Mouse (Mus musculus): Measurements from ENCODE around the gene Atp8b5. TPM values are rescaled to one million over a fixed set of nuclear protein-coding genes. Genes with fewer than 3 reads are reported as not detected.

Atp8b5 gene
- polyA plus RNA-seq, 1 experiment from 2014 or later = 0.27 TPM

DNA sequence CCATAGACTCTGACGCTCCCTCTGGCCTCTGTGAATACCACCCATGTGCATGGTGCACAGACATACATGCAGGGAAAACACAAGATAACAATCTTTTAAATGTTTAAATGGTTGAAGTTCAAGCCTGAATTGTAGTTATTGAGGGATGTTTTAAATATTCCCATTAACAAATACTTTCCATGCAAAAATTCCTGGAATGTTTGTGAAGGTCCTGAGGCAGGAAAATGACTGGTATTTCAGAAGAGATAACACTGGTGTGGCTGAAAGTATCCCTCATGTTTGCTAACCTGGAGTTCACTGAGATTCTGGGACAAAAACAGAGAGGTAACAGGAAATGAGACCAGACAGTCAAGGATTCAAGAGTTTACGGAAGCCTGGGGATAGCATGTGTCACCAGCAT is 122.4 kb downstream of the Atp8b5 start:
- 78% methylated on average over 2 of the region's 2 CpGs for WGBS
- H3K9ac ChIP-seq = no peak overlapping the region
- no peaks in the 10 kb centered on the region for H3K27me3 ChIP-seq
- H3K36me3 ChIP-seq = no peaks in the 10 kb centered on the region; the same call in 1 of the 2 replicates
- peaks cover 24% of the 10 kb centered on the region for H3K4me1 ChIP-seq
- H3K27ac ChIP-seq = 0 out of 2 replicates have a peak overlapping the region, but pooled peaks have one; percentile 32
- no peaks in the 10 kb centered on the region for H3K9me3 ChIP-seq (replicated peaks)
- no peak for ATAC-seq (replicated peaks; ENCODE audit: low FRiP score)
- H3K4me3 ChIP-seq (replicated peaks) = no peak overlapping the region
- no peak overlapping the region for H3K4me2 ChIP-seq

DNA sequence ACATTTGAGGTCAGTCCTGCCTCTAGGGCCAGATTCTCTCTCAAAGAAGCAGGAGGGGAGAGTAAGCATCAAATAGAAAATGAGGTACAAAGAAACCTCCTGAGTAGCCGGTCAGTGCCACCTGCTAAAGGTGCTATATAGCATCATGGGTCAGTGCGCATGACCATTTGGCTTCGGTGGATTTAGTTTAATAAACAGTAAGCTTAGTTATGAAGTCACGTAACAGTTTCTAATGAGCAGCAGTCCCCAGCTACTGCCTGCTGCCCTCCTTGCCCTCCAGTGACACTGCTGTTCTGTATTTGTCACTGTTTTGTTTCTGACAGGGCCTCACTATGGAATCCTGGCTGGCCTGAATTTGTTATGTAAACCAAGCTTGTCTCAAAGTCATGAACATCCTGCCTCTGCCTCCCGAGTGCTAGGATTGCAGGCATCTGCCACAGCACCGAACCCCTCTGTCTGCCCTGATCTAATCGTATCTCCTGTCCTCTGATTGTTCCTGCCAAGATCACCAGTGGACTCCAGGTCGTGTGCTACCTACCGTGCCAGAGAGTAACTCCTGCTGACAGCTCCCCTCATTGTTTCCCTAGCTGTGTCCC is 123.0 kb downstream of the Atp8b5 start:
- Histone ChIP-seq H3K4me2 (no peak overlapping the region), H3K27ac (peak overlapping the region; percentile 32; the same call in 1 of the 2 replicates), H3K27me3 (no peaks in the 10 kb centered on the region), H3K9me3 (replicated peaks) (no peaks in the 10 kb centered on the region), H3K4me3 (replicated peaks) (no peak overlapping the region), H3K4me1 (peaks cover 30% of the 10 kb centered on the region), H3K36me3 (no peaks in the 10 kb centered on the region), H3K9ac (no peak overlapping the region)
- WGBS = 75% methylated on average over 9 of the region's 9 CpGs
- ATAC-seq (replicated peaks; ENCODE audit: low FRiP score) = no peak

DNA sequence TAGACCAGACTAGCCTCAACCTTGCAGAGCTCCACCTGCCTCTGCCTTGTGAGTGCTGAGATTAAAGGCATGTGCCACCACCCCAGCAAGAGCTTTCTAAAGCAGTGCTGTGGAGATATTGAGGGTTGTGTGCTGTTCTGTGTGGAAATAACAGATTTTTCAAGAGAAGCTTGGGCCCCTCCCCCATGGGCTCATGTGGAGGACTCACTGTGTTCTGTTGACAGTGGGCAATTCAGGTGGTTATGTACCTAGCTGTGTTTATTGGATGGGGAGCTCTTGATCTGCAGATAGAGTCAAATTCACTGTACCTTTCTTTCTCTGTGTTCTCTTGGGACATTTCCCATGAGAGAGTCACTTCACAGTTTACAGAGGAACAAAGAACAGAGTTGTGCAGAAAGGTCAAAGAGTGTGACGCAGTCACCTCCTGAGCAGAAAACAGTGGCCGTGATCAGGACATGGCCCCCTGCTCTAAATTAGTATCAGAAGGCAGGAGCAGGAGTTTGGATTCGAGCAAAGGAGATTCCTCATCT is 124.6 kb downstream of the Atp8b5 start:
- no peak for ATAC-seq (replicated peaks; ENCODE audit: low FRiP score)
- peaks cover 34% of the 10 kb centered on the region for H3K4me1 ChIP-seq
- no peak overlapping the region for H3K9ac ChIP-seq
- H3K4me3 ChIP-seq (replicated peaks) = no peak overlapping the region
- 77% methylated on average over 3 of the region's 3 CpGs for WGBS
- H3K27me3 ChIP-seq = no peaks in the 10 kb centered on the region
- H3K4me2 ChIP-seq = no peak overlapping the region
- H3K9me3 ChIP-seq (replicated peaks) = no peaks in the 10 kb centered on the region
- no peaks in the 10 kb centered on the region for H3K36me3 ChIP-seq
- H3K27ac ChIP-seq = no peak overlapping the region

DNA sequence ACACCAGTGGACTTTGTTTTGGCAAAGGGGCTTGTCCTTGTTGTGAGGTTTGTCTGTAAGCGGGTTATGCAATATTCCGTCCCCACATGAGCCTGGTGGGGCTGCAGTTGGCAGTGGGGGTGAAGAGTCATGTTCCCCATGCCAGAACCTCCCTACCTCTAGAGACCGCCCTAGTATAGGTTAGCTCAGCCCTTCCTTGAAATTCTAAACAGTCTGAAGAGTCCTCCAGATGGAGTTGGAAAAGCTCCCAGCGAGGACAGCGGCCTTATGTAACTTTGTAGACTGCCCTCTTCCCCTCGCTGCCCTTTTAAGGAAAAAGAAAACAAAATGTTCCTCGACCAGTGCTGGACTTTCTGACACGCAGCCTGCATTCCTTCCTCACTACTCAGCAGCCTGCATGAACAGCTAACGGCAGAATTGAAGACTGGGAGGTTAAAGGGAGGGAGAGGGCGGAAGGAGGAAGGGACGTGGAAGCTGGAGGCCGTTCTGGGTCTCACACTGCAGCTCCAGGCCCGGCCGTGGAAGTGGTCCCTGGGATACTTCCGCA is 127.5 kb downstream of the Atp8b5 start:
- no peaks in the 10 kb centered on the region for H3K9me3 ChIP-seq (replicated peaks)
- 14% methylated on average over 15 of the region's 15 CpGs for WGBS
- H3K36me3 ChIP-seq = no peaks in the 10 kb centered on the region
- H3K27ac ChIP-seq = peak overlapping the region; percentile 94
- H3K4me2 ChIP-seq = peak overlapping the region; percentile 30
- H3K9ac ChIP-seq = 0 out of 2 replicates have a peak overlapping the region, but pooled peaks have one; percentile 12
- no peak overlapping the region for H3K4me3 ChIP-seq (replicated peaks)
- H3K4me1 ChIP-seq = peaks cover 51% of the 10 kb centered on the region
- H3K27me3 ChIP-seq = no peaks in the 10 kb centered on the region
- ATAC-seq (replicated peaks; ENCODE audit: low FRiP score) = peak; percentile 85

DNA sequence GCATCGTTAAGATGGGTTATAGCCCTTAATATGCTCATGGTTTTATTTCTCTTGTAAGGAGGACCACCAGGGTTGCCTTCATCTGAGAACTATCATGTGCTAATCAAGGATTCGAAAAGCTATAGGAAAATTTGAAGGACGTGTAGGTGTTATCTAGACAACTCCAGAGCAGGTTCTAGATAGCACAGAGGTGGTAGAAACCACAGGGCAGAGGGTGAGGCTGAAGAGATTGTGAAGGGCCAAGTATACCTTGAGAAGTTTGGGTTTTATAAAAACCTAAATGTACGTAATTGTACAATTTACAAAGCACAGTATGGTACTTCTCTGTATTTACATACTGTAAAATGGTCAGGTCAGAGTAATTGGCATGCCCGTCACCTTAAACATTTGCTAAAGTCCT is 128.2 kb downstream of the Atp8b5 start:
- H3K4me1 ChIP-seq = peaks cover 53% of the 10 kb centered on the region
- ATAC-seq (replicated peaks; ENCODE audit: low FRiP score) = no peak
- no peak overlapping the region for H3K4me3 ChIP-seq (replicated peaks)
- no peaks in the 10 kb centered on the region for H3K9me3 ChIP-seq (replicated peaks)
- peak overlapping the region; percentile 94 for H3K27ac ChIP-seq
- no peaks in the 10 kb centered on the region for H3K27me3 ChIP-seq
- no peak overlapping the region for H3K9ac ChIP-seq
- H3K4me2 ChIP-seq = no peak overlapping the region
- H3K36me3 ChIP-seq = no peaks in the 10 kb centered on the region
- 84% methylated on average over 5 of the region's 5 CpGs for WGBS

DNA sequence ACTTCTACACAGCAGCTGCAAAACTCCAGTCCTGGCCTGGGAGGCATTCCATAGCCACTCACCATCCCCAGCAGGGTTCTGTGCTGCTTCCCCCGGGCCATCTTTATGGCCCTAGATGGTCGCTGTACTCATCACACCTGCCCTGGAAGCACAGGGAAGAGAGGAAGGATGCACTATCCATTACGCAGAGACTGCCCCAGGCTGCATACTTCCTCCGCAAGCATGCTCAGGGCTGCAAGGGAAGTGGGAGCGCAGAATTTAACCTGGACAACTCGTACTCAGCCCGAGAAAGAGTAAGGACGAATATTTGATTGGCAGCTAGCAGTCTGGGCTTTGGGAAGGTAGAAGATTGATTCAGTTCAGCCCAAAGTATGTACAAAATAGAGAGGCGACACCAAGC is 128.9 kb downstream of the Atp8b5 start:
- H3K4me2 ChIP-seq = no peak overlapping the region
- no peak overlapping the region for H3K4me3 ChIP-seq (replicated peaks)
- H3K9ac ChIP-seq = no peak overlapping the region
- ATAC-seq (replicated peaks; ENCODE audit: low FRiP score) = no peak
- no peak overlapping the region for H3K27ac ChIP-seq
- H3K9me3 ChIP-seq (replicated peaks) = no peaks in the 10 kb centered on the region
- H3K4me1 ChIP-seq = peaks cover 54% of the 10 kb centered on the region
- 69% methylated on average over 9 of the region's 9 CpGs for WGBS
- no peaks in the 10 kb centered on the region for H3K27me3 ChIP-seq
- H3K36me3 ChIP-seq = no peaks in the 10 kb centered on the region

DNA sequence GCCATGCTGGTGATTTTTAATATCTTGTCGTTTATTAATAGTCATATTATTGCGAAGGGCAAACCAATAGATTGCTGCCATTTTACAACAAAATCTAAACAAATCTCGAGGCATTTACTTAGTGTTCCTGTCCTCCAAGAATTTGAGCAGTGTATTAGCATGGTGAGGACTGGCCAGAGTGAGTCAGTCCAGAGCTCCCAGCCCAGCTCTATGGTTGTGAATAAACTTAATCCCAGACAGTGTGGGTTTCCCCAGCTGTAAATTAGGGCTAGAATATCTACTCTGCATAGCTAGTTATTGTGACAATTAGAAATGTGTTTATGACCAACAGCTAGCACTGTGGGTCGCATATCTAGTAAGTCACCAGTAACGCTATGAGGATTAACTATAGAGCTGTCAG is 129.4 kb downstream of the Atp8b5 start:
- 84% methylated on average over 5 of the region's 5 CpGs for WGBS
- Histone ChIP-seq H3K9me3 (replicated peaks) (no peaks in the 10 kb centered on the region), H3K4me2 (no peak overlapping the region), H3K27ac (no peak overlapping the region), H3K36me3 (no peaks in the 10 kb centered on the region), H3K27me3 (no peaks in the 10 kb centered on the region), H3K4me1 (peaks cover 56% of the 10 kb centered on the region), H3K9ac (no peak overlapping the region), H3K4me3 (replicated peaks) (no peak overlapping the region)
- no peak for ATAC-seq (replicated peaks; ENCODE audit: low FRiP score)

DNA sequence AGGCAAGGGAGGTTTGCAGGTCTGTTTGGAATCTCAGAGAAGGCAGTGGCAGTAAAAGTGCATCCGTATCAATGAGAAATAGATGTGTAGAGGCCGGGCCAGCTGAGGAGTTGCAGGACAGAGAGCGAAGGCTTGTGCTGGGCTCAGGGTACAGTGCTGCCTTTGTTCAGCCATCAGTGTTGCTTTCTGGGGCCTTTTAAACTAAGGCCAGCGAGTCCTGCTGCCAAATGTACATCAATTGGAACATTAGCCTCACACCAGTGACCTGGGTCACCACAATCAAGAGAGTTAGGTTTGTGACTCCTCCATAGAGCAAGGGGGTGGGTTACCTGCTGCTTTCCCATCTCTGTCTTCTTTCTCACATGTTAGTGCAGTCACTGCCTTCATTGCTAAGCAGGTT is 131.1 kb downstream of the Atp8b5 start:
- 65% methylated on average over 4 of the region's 4 CpGs for WGBS
- Histone ChIP-seq H3K27me3 (no peaks in the 10 kb centered on the region), H3K9ac (no peak overlapping the region), H3K4me2 (no peak overlapping the region), H3K36me3 (no peaks in the 10 kb centered on the region), H3K4me3 (replicated peaks) (no peak overlapping the region), H3K9me3 (replicated peaks) (no peaks in the 10 kb centered on the region), H3K4me1 (peaks cover 68% of the 10 kb centered on the region), H3K27ac (peak overlapping the region; percentile 69; the same call in 1 of the 2 replicates)
- no peak for ATAC-seq (replicated peaks; ENCODE audit: low FRiP score)

DNA sequence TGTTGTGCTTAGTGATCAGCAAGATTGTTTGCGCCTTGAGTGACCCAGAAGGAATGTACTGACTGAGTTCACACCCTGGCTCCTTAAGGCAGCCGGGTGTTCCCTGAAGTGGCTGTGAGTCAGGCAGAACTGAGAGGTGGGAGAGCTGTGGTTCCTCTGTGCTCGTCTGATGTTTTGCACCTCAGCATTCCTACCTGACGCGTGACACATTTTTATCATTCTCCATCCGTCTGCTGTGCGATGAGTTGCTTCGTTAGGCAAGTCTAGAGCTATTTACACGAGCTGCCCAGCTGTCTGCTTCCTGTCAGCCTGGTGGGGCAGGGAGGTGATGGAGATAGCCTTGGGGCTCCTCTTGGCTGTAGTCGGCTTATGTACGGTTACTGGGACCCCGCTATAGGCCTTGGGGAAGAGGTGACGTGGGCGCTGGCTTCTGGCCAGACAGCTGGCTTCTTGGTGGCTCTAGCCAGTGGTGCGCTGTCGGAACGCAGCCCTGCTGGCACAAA is 131.9 kb downstream of the Atp8b5 start:
- H3K4me3 ChIP-seq (replicated peaks) = no peak overlapping the region
- no peaks in the 10 kb centered on the region for H3K36me3 ChIP-seq
- ATAC-seq (replicated peaks; ENCODE audit: low FRiP score) = no peak
- H3K9me3 ChIP-seq (replicated peaks) = no peaks in the 10 kb centered on the region
- WGBS = 49% methylated on average over 17 of the region's 17 CpGs
- H3K27ac ChIP-seq = peak overlapping the region; percentile 69
- H3K27me3 ChIP-seq = no peaks in the 10 kb centered on the region
- no peak overlapping the region for H3K4me2 ChIP-seq
- H3K9ac ChIP-seq = no peak overlapping the region
- H3K4me1 ChIP-seq = peaks cover 65% of the 10 kb centered on the region

DNA sequence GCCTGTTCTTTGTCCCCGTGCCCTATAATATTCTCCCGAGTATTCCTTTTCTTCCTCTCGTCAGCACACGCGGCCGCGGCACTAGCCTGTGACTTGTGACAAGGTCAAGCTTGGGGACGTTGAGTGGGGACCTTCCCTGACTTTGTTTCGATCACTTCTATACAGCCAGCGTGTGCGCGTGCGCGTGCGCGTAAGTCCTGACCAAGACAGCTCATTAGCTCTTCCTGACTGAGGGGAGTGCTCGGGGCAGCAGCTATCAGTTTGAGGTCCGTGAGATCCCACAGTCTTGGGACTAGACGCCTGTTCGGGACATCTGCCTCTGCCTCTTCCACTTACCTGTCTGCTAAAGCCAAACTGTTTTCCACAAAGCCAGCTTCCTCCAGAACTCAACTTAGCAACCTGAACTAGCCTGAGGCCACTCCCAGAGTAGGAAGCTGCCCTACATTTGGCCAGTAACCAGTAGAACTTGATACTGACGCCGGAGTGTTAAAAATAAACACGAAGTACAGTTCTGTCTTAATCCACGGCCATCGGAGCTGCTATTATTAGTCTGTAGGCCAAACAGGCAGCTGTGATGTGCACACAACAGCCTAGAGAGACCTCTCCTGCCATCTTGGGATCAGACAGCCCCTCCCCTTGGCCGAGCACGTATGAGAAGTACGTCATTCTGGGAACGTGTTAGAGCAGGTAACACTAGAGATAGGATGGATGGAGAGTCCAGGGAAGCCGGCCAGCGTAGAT is 132.6 kb downstream of the Atp8b5 start:
- ATAC-seq (replicated peaks; ENCODE audit: low FRiP score) = no peak
- 0 out of 2 replicates have a peak overlapping the region, but pooled peaks have one; percentile 15 for H3K4me2 ChIP-seq
- no peaks in the 10 kb centered on the region for H3K36me3 ChIP-seq
- no peaks in the 10 kb centered on the region for H3K9me3 ChIP-seq (replicated peaks)
- no peak overlapping the region for H3K9ac ChIP-seq
- peak overlapping the region; percentile 69 for H3K27ac ChIP-seq
- H3K27me3 ChIP-seq = no peaks in the 10 kb centered on the region
- H3K4me3 ChIP-seq (replicated peaks) = no peak overlapping the region
- WGBS = 75% methylated on average over 31 of the region's 31 CpGs
- peaks cover 59% of the 10 kb centered on the region for H3K4me1 ChIP-seq

DNA sequence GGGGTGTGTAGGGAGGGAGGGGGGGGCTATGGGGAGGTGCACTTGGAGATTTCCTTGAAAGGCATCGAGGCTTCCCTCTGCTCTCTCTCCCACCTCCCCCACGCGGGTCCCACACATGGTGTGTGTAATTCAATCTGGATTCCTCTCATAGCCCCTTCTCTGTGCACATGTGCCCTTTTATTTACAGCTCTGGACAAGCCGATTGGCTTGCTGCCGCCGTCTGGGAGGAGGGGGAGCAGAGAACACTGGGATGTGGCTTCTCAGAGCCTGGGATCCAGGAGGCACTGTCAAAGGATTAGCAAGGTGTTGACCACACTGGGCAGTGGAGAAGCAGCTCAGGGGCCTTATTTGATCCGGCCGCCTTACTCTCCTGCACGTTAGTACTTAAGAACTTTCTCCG is 134.0 kb downstream of the Atp8b5 start:
- Histone ChIP-seq H3K9me3 (replicated peaks) (no peaks in the 10 kb centered on the region), H3K36me3 (no peaks in the 10 kb centered on the region), H3K27ac (peak overlapping the region; percentile 69), H3K4me1 (peaks cover 60% of the 10 kb centered on the region), H3K4me2 (peak overlapping the region; percentile 7; the same call in 1 of the 2 replicates), H3K27me3 (no peaks in the 10 kb centered on the region), H3K9ac (peak overlapping the region; percentile 15; the same call in 1 of the 2 replicates), H3K4me3 (replicated peaks) (no peak overlapping the region)
- WGBS = 21% methylated on average over 10 of the region's 10 CpGs
- peak; percentile 90 for ATAC-seq (replicated peaks; ENCODE audit: low FRiP score)

DNA sequence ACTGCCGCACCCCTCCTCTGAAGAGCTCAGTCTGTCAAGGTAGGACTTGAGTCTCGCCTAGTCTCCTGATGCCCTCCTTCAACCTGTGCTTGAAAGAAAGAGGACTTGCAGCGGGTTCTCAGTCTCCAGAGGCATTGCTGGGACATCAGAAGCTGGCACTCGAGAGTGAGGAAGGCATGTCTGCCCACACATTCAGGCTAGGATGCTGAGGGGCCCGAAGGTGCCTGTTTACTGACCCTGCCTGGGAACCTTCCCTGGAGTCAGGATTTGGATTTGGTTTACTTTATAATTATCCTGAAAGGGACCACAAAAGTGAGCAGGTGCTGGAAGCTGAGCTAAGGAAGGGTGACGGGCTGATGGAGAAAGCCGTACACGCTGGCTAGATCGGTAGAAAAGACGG is 134.5 kb downstream of the Atp8b5 start:
- H3K27me3 ChIP-seq = no peaks in the 10 kb centered on the region
- no peak for ATAC-seq (replicated peaks; ENCODE audit: low FRiP score)
- H3K27ac ChIP-seq = peak overlapping the region; percentile 19
- H3K9me3 ChIP-seq (replicated peaks) = no peaks in the 10 kb centered on the region
- peak overlapping the region; percentile 7; the same call in 1 of the 2 replicates for H3K4me2 ChIP-seq
- peaks cover 63% of the 10 kb centered on the region for H3K4me1 ChIP-seq
- H3K9ac ChIP-seq = peak overlapping the region; percentile 15; the same call in 1 of the 2 replicates
- no peaks in the 10 kb centered on the region for H3K36me3 ChIP-seq
- H3K4me3 ChIP-seq (replicated peaks) = no peak overlapping the region
- WGBS = 79% methylated on average over 10 of the region's 10 CpGs
